Mouse (Mus musculus) G1E (cell line): ENCODE results near the gene Nop58. TPM values are rescaled to one million over a fixed set of nuclear protein-coding genes. Genes with fewer than 3 reads are reported as not detected.
A peak's percentile ranks its signal among the peaks of the same experiment; 100 is the strongest.

ENCODE experiments used
- ATAC-seq: 2 replicates; pipeline ENCODE4 v1.8.0; 2016; ENCODE audit warnings: mild to moderate bottlenecking; ENCODE audit not compliant: insufficient number of reproducible peaks, poor library complexity, low FRiP score, severe bottlenecking; ENCODE audit errors: extremely low read depth
- DNase-seq: peaks from one replicate; pipeline ENCODE4 v3.0.0; 2012; ENCODE audit warnings: low spot score
- H3K27me3 ChIP-seq: 2 replicates; pipeline ENCODE4 v1.6.1; 2012; ENCODE audit warnings: mild to moderate bottlenecking, low read length, inconsistent platforms; ENCODE audit not compliant: insufficient read depth
- H3K36me3 ChIP-seq: replicated peaks from 2 replicates; pipeline ENCODE3; 2012; ENCODE audit warnings: mild to moderate bottlenecking, inconsistent platforms
- H3K4me1 ChIP-seq: 2 replicates; pipeline ENCODE4 v1.6.1; 2012; ENCODE audit warnings: low read depth, low read length, inconsistent platforms, mixed read lengths; ENCODE audit not compliant: insufficient read depth
- H3K4me3 ChIP-seq: 2 replicates; pipeline ENCODE4 v1.5.1; 2012; ENCODE audit warnings: low read depth, mild to moderate bottlenecking, inconsistent platforms, low read length, moderate library complexity, mixed read lengths
- H3K9me3 ChIP-seq: replicated peaks from 2 replicates; pipeline ENCODE4 v1.6.1; 2012; ENCODE audit warnings: inconsistent platforms
- CTCF ChIP-seq: IDR thresholded peaks from 2 replicates; pipeline ENCODE4 v1.5.1; 2012; ENCODE audit warnings: low read depth, low read length, inconsistent platforms, mixed read lengths
- GATA1 ChIP-seq: IDR thresholded peaks from 2 replicates; pipeline ENCODE4 v1.6.1; 2012; ENCODE audit warnings: borderline replicate concordance, low read length, inconsistent platforms, mixed read lengths
- GATA2 ChIP-seq: IDR thresholded peaks from 2 replicates; pipeline ENCODE4 v1.6.1; 2012; ENCODE audit warnings: low read depth, low read length, inconsistent platforms, borderline replicate concordance
- POLR2AphosphoS5 ChIP-seq: IDR thresholded peaks from 2 replicates; pipeline ENCODE4 v1.6.1; 2012; ENCODE audit warnings: low read depth, low read length, inconsistent platforms; ENCODE audit not compliant: insufficient replicate concordance
- TAL1 ChIP-seq: conservative IDR thresholded peaks from 2 replicates; pipeline ENCODE4 v1.6.1; 2012; ENCODE audit warnings: low read depth, low read length, inconsistent platforms, mixed read lengths
- polyA plus RNA-seq: library from polyadenylated mRNA; stranded (reverse); fragments of >175 nt; gene quantifications from 2 replicates; pipeline ENCODE4 v1.2.3, GENCODE M21; 2012
- total RNA-seq, 2 experiments: library from RNA; stranded (forward) in 1 of 2; stranded (reverse) in 1 of 2; fragments of 200-1000 nt in 1 of 2; fragments of >200 nt in 1 of 2; fragmentation: Nextera tagmentation in 1 of 2; gene quantifications; 2 replicates each; pipeline ENCODE4 v1.2.3; 2014 to 2017

Gene Nop58
- total and polyA plus RNA-seq, 3 experiments, result 228 to 1,289 (median 536) TPM

- TF ChIP-seq POLR2AphosphoS5 (no peak), TAL1 (no peak), GATA1 (no peak), GATA2 (no peak), CTCF (no peak)
- DNase-seq (peak; percentile 2), ATAC-seq (no peak)
These were observed 77.4 kb downstream of the Nop58 start for GRCm38 (mm10) chr1:59762208-59762607.

GRCm38 (mm10) chr1:59762651-59763163 lies 77.9 kb downstream of the Nop58 start:
- Histone ChIP-seq H3K36me3 (no peaks in the 10 kb centered on the region), H3K9me3 (no peaks in the 10 kb centered on the region), H3K4me1 (peaks cover 33% of the 10 kb centered on the region), H3K4me3 (peak overlapping the region; percentile 80), H3K27me3 (no peaks in the 10 kb centered on the region)
- TF ChIP-seq GATA1 (no peak), CTCF (no peak), POLR2AphosphoS5 (no peak), GATA2 (no peak), TAL1 (no peak)
- ATAC-seq (no peak), DNase-seq (peak; percentile 53)

More at GRCm38 (mm10) chr1:59762208-59762607, 77.4 kb downstream of the Nop58 start:
- H3K4me3 ChIP-seq, result peak overlapping the region; percentile 80
- H3K27me3 ChIP-seq, result no peaks in the 10 kb centered on the region
- H3K9me3 ChIP-seq, result no peaks in the 10 kb centered on the region
- no peaks in the 10 kb centered on the region for H3K36me3 ChIP-seq
- H3K4me1 ChIP-seq, result peaks cover 33% of the 10 kb centered on the region

GRCm38 (mm10) chr1:59763164-59763768 lies 78.5 kb downstream of the Nop58 start, which contains the start of gene Bmpr2:
Gene Bmpr2, plus strand, starts transcription at chr1:59763400.
- no peaks in the 10 kb centered on the region for H3K9me3 ChIP-seq
- peaks cover 36% of the 10 kb centered on the region for H3K4me1 ChIP-seq
- H3K27me3 ChIP-seq, result no peaks in the 10 kb centered on the region
- peak within 1 kb of the TSS; percentile 80 for H3K4me3 ChIP-seq
- H3K36me3 ChIP-seq, result peaks cover 2% of the 10 kb centered on the region
- no peak for TF ChIP-seq GATA2
- no peak for TF ChIP-seq CTCF
- TF ChIP-seq TAL1, result no peak
- TF ChIP-seq GATA1, result no peak
- TF ChIP-seq POLR2AphosphoS5, result no peak
- DNase-seq, result peak; percentile 90
- peak; percentile 59 for ATAC-seq

GRCm38 (mm10) chr1:59763781-59764251 lies 79.0 kb downstream of the Nop58 start:
- peak overlapping the region; percentile 80 for H3K4me3 ChIP-seq
- H3K9me3 ChIP-seq, result no peaks in the 10 kb centered on the region
- H3K27me3 ChIP-seq, result no peaks in the 10 kb centered on the region
- DNase-seq, result peak; percentile 55
- H3K4me1 ChIP-seq, result peaks cover 36% of the 10 kb centered on the region
- peaks cover 2% of the 10 kb centered on the region for H3K36me3 ChIP-seq
- TF ChIP-seq TAL1, result no peak
- no peak for TF ChIP-seq POLR2AphosphoS5
- TF ChIP-seq GATA2, result no peak
- no peak for TF ChIP-seq GATA1
- ATAC-seq, result no peak

GRCm38 (mm10) chr1:59764407-59764971 lies 79.7 kb downstream of the Nop58 start:
- TF ChIP-seq POLR2AphosphoS5 (no peak), CTCF (no peak), GATA2 (no peak), TAL1 (no peak)
- peaks cover 2% of the 10 kb centered on the region for H3K36me3 ChIP-seq
- peak; percentile 15 for DNase-seq
- H3K27me3 ChIP-seq, result no peaks in the 10 kb centered on the region
- no peaks in the 10 kb centered on the region for H3K9me3 ChIP-seq
- H3K4me3 ChIP-seq, result peak overlapping the region; percentile 80
- peaks cover 36% of the 10 kb centered on the region for H3K4me1 ChIP-seq
- 0 out of 2 replicates have a peak, but pooled peaks have one; percentile 11 for ATAC-seq

GRCm38 (mm10) chr1:59765279-59765678 lies 80.5 kb downstream of the Nop58 start:
- Histone ChIP-seq H3K4me3 (peak overlapping the region; percentile 80; the same call in 1 of the 2 replicates), H3K9me3 (no peaks in the 10 kb centered on the region)

More at GRCm38 (mm10) chr1:59765279-59765678, 80.5 kb downstream of the Nop58 start:
- Histone ChIP-seq H3K27me3 (no peaks in the 10 kb centered on the region), H3K36me3 (peaks cover 2% of the 10 kb centered on the region), H3K4me1 (peaks cover 36% of the 10 kb centered on the region)
- TF ChIP-seq GATA2 (no peak), GATA1 (no peak), TAL1 (no peak), CTCF (no peak), POLR2AphosphoS5 (no peak)
- no peak for ATAC-seq
- no peak for DNase-seq
